Mouse (Mus musculus): ENCODE data around the gene Ivns1abp. TPM values are rescaled to one million over a fixed set of nuclear protein-coding genes. Genes with fewer than 3 reads are reported as not detected.

Ivns1abp gene
- polyA plus RNA-seq, 1 experiment from 2014 or later: 107 TPM

- Histone ChIP-seq H3K9ac (replicated peaks; ENCODE audit: low read depth) (no peak overlapping the region), H3K27ac (ENCODE audit: low read length) (no peak overlapping the region), H3K36me3 (ENCODE audit: insufficient read depth, low read length) (no peaks in the 10 kb centered on the region), H3K27me3 (replicated peaks; ENCODE audit: insufficient read depth, low read length) (no peaks in the 10 kb centered on the region), H3K4me3 (ENCODE audit: low read depth, low read length) (no peak overlapping the region), H3K4me2 (replicated peaks; ENCODE audit: low read depth, low read length) (no peak overlapping the region), H3K9me3 (ENCODE audit: low read length) (no peaks in the 10 kb centered on the region), H3K4me1 (ENCODE audit: insufficient read depth, low read depth, low read length) (no peaks in the 10 kb centered on the region)
- 87% methylated on average over 11 of the region's 11 CpGs for WGBS
- DNase-seq (ENCODE audit: low spot score) (no peak), ATAC-seq (no peak)
- TF ChIP-seq CTCF (IDR thresholded peaks at IDR 0.05): no peak
- TF ChIP-seq EP300 (IDR thresholded peaks at IDR 0.05): no peak
Observed at GRCm38 (mm10) chr1:151311379-151311778, 32.9 kb upstream of the Ivns1abp start.

- no peaks in the 10 kb centered on the region for H3K4me1 ChIP-seq (ENCODE audit: insufficient read depth, low read depth, low read length)
- no peak overlapping the region for H3K4me2 ChIP-seq (replicated peaks; ENCODE audit: low read depth, low read length)
- peak; percentile 32 for DNase-seq (ENCODE audit: low spot score)
- H3K9ac ChIP-seq (replicated peaks; ENCODE audit: low read depth): no peak overlapping the region
- TF ChIP-seq EP300 (IDR thresholded peaks at IDR 0.05) (no peak), CTCF (IDR thresholded peaks at IDR 0.05) (no peak)
- H3K9me3 ChIP-seq (ENCODE audit: low read length): no peaks in the 10 kb centered on the region
- no peak overlapping the region for H3K27ac ChIP-seq (ENCODE audit: low read length)
- no peaks in the 10 kb centered on the region for H3K27me3 ChIP-seq (replicated peaks; ENCODE audit: insufficient read depth, low read length)
- peak; percentile 77 for ATAC-seq
- WGBS: 47% methylated on average over 7 of the region's 7 CpGs
- H3K4me3 ChIP-seq (ENCODE audit: low read depth, low read length): no peak overlapping the region
- no peaks in the 10 kb centered on the region for H3K36me3 ChIP-seq (ENCODE audit: insufficient read depth, low read length)
Observed at GRCm38 (mm10) chr1:151319267-151319666, 25.0 kb upstream of the Ivns1abp start.

- H3K27ac ChIP-seq (ENCODE audit: low read length): no peak overlapping the region
- DNase-seq (ENCODE audit: low spot score) (no peak), ATAC-seq (no peak)
- H3K36me3 ChIP-seq (ENCODE audit: insufficient read depth, low read length): no peaks in the 10 kb centered on the region
- H3K4me2 ChIP-seq (replicated peaks; ENCODE audit: low read depth, low read length): no peak overlapping the region
- no peaks in the 10 kb centered on the region for H3K27me3 ChIP-seq (replicated peaks; ENCODE audit: insufficient read depth, low read length)
- 55% methylated on average over 4 of the region's 4 CpGs for WGBS
- TF ChIP-seq EP300 (IDR thresholded peaks at IDR 0.05) (no peak), CTCF (IDR thresholded peaks at IDR 0.05) (no peak)
- H3K4me3 ChIP-seq (ENCODE audit: low read depth, low read length): no peak overlapping the region
- no peaks in the 10 kb centered on the region for H3K9me3 ChIP-seq (ENCODE audit: low read length)
- no peaks in the 10 kb centered on the region for H3K4me1 ChIP-seq (ENCODE audit: insufficient read depth, low read depth, low read length)
- H3K9ac ChIP-seq (replicated peaks; ENCODE audit: low read depth): no peak overlapping the region
Observed at GRCm38 (mm10) chr1:151320408-151320807, 23.9 kb upstream of the Ivns1abp start.

DNA sequence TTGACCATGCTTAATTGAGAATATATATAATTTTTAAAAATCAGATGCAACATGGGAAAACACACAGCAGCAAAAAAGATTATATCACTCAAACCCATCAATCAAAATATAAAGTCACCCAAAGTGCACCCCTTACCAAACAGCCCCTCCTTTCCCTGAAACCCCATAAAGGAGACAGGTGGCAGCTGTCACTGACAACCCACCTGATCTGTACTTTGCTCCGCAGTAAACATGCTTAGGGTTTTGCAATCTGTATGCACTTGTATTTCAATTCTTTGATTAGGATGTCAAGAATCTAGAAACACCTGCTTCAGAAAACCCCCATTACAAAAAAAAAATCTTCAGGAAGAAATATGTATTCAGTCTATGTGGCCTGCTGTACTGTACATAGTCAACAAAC, 18.9 kb upstream of the Ivns1abp start:
- Histone ChIP-seq H3K9ac (replicated peaks; ENCODE audit: low read depth) (no peak overlapping the region), H3K4me1 (ENCODE audit: insufficient read depth, low read depth, low read length) (no peaks in the 10 kb centered on the region), H3K27me3 (replicated peaks; ENCODE audit: insufficient read depth, low read length) (no peaks in the 10 kb centered on the region), H3K27ac (ENCODE audit: low read length) (no peak overlapping the region), H3K4me3 (ENCODE audit: low read depth, low read length) (no peak overlapping the region), H3K9me3 (ENCODE audit: low read length) (no peaks in the 10 kb centered on the region), H3K36me3 (ENCODE audit: insufficient read depth, low read length) (no peaks in the 10 kb centered on the region), H3K4me2 (replicated peaks; ENCODE audit: low read depth, low read length) (no peak overlapping the region)
- 54% methylated on average over 1 of the region's 1 CpGs for WGBS
- no peak for DNase-seq (ENCODE audit: low spot score)
- TF ChIP-seq EP300 (IDR thresholded peaks at IDR 0.05) (no peak), CTCF (IDR thresholded peaks at IDR 0.05) (no peak)
- no peak for ATAC-seq

DNA sequence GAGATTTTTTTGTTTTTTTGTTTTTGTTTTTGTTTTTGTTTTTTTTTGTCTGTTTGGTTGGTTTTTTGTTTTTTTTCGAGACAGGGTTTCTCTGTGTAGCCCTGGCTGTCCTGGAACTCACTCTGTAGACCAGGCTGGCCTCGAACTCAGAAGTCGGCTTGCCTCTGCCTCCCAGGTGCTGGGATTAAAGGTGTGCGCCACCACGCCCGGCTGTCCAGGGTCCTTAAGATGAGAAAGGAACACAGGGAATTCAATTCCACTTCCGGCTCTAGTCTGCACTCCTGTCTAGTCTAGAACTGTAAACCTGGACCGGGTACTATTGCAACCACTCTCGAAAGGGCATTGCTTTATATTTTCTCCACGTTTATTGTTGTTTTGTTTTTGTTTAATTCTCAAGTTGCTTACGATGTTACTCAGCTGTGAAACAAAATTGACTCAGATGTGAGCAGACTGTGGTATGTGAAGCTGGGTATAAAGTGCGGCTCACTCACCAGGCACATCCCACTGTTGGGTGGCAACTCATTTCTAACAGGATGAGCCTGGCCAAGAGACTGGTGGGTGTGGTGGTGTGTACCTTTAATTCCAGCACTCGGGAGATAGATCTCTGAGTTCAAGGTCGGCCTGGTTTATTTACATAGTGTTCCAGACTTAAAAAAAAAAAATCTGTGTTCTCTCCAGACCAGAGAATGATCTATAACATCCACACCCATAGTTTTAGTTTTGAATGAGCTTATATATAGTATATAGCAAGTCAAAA, 15.8 kb upstream of the Ivns1abp start:
- no peak for TF ChIP-seq EP300 (IDR thresholded peaks at IDR 0.05)
- no peak for TF ChIP-seq CTCF (IDR thresholded peaks at IDR 0.05)
- WGBS: 74% methylated on average over 14 of the region's 14 CpGs
- H3K9me3 ChIP-seq (ENCODE audit: low read length): no peaks in the 10 kb centered on the region
- no peaks in the 10 kb centered on the region for H3K27me3 ChIP-seq (replicated peaks; ENCODE audit: insufficient read depth, low read length)
- ATAC-seq (no peak), DNase-seq (ENCODE audit: low spot score) (no peak)
- no peaks in the 10 kb centered on the region for H3K4me1 ChIP-seq (ENCODE audit: insufficient read depth, low read depth, low read length)
- H3K27ac ChIP-seq (ENCODE audit: low read length): no peak overlapping the region
- H3K4me3 ChIP-seq (ENCODE audit: low read depth, low read length): no peak overlapping the region
- no peak overlapping the region for H3K4me2 ChIP-seq (replicated peaks; ENCODE audit: low read depth, low read length)
- no peaks in the 10 kb centered on the region for H3K36me3 ChIP-seq (ENCODE audit: insufficient read depth, low read length)
- no peak overlapping the region for H3K9ac ChIP-seq (replicated peaks; ENCODE audit: low read depth)

GRCm38 (mm10) chr1:151329601-151330000, 14.7 kb upstream of the Ivns1abp start:
- WGBS: 71% methylated on average over 7 of the region's 7 CpGs
- no peak for DNase-seq (ENCODE audit: low spot score)
- Histone ChIP-seq H3K4me1 (ENCODE audit: insufficient read depth, low read depth, low read length) (no peaks in the 10 kb centered on the region), H3K9ac (replicated peaks; ENCODE audit: low read depth) (no peak overlapping the region), H3K4me2 (replicated peaks; ENCODE audit: low read depth, low read length) (no peak overlapping the region), H3K36me3 (ENCODE audit: insufficient read depth, low read length) (no peaks in the 10 kb centered on the region), H3K27me3 (replicated peaks; ENCODE audit: insufficient read depth, low read length) (no peaks in the 10 kb centered on the region), H3K9me3 (ENCODE audit: low read length) (no peaks in the 10 kb centered on the region), H3K27ac (ENCODE audit: low read length) (no peak overlapping the region), H3K4me3 (ENCODE audit: low read depth, low read length) (no peak overlapping the region)
- no peak for ATAC-seq
- no peak for TF ChIP-seq CTCF (IDR thresholded peaks at IDR 0.05)
